Mouse (Mus musculus) cerebellum, postnatal 36 days (tissue): Measurements from ENCODE around the gene Cks1b.
"Not testable (repeated sequence)": the region's sequence is repeated elsewhere in the genome, so short reads cannot be mapped to it uniquely, and the experiment has no call there.

ENCODE experiments used
- DNase-seq, 2 experiments: peaks; one replicate each; pipeline ENCODE4 v3.0.0; 2021 to 2022; ENCODE audit warnings: mixed read lengths in 2 of 2

Gene Cks1b

GRCm38 (mm10) chr3:89418170-89418860, at the start of gene Cks1b, which contains the start of gene Shc1:
Gene Cks1b (minus strand): TSS chr3:89418383.
Gene Shc1 (plus strand): TSS chr3:89418443.
- DNase-seq = peak; percentile 83 to 86

GRCm38 (mm10) chr3:89458965-89459807, 41.0 kb upstream of the Cks1b start:
- DNase-seq = peak; percentile 91 to 93

GRCm38 (mm10) chr3:89458372-89458964, 40.3 kb upstream of the Cks1b start:
- DNase-seq = no peak

GRCm38 (mm10) chr3:89456726-89457665, 38.8 kb upstream of the Cks1b start:
- peak; percentile 60 to 64 for DNase-seq

- no peak for DNase-seq
These were observed 37.7 kb upstream of the Cks1b start for GRCm38 (mm10) chr3:89455786-89456285.

GRCm38 (mm10) chr3:89454401-89455177, 36.4 kb upstream of the Cks1b start, which contains the start of gene Pmvk:
Gene Pmvk (plus strand): TSS chr3:89454541.
- DNase-seq = no peak

GRCm38 (mm10) chr3:89451916-89452315, 33.7 kb upstream of the Cks1b start:
- DNase-seq = no peak

GRCm38 (mm10) chr3:89449541-89449940, 31.4 kb upstream of the Cks1b start:
- peak; percentile 79 to 81 for DNase-seq

- peak; percentile 25 to 29 for DNase-seq
These were observed 30.7 kb upstream of the Cks1b start for GRCm38 (mm10) chr3:89448720-89449537.

- no peak for DNase-seq
These were observed 22.5 kb upstream of the Cks1b start for GRCm38 (mm10) chr3:89440691-89441090.

- no peak for DNase-seq
These were observed 19.1 kb upstream of the Cks1b start for GRCm38 (mm10) chr3:89437269-89437668.

GRCm38 (mm10) chr3:89436176-89437113, 18.3 kb upstream of the Cks1b start, which contains the start of gene Pbxip1:
Gene Pbxip1 (plus strand): TSS chr3:89436706.
- DNase-seq = no peak

GRCm38 (mm10) chr3:89435041-89435440, 16.9 kb upstream of the Cks1b start:
- DNase-seq = no peak

GRCm38 (mm10) chr3:89434532-89434931, 16.3 kb upstream of the Cks1b start:
- no peak for DNase-seq

GRCm38 (mm10) chr3:89432606-89433005, 14.4 kb upstream of the Cks1b start:
- DNase-seq = no peak

- peak; percentile 86 to 92 for DNase-seq
These were observed 12.3 kb upstream of the Cks1b start, which contains the start of gene Pygo2 for GRCm38 (mm10) chr3:89430171-89431159. Gene Pygo2 (plus strand): TSS chr3:89430214.

- not testable (repeated sequence) for DNase-seq
These were observed 10.8 kb upstream of the Cks1b start for GRCm38 (mm10) chr3:89429021-89429420.

- no peak for DNase-seq
These were observed 7.7 kb upstream of the Cks1b start for GRCm38 (mm10) chr3:89425876-89426275.
